Mouse (Mus musculus) gastrocnemius, postnatal 10 days (tissue): ENCODE data around the gene Asf1a. TPM values are rescaled to one million over a fixed set of nuclear protein-coding genes. Genes with fewer than 3 reads are reported as not detected.
A peak's percentile ranks its signal among the peaks of the same experiment; 100 is the strongest.
"Not testable (repeated sequence)": the region's sequence is repeated elsewhere in the genome, so short reads cannot be mapped to it uniquely, and the experiment has no call there.

Experiments used
- DNase-seq: peaks from one replicate; pipeline ENCODE4 v3.0.0; 2021; ENCODE audit warnings: mixed read lengths
- long read RNA-seq, 2 experiments: library from polyadenylated mRNA; stranded (forward); transcript quantifications; one replicate each; pipeline ENCODE4 v2.0.0; 2021
- total RNA-seq, 2 experiments: library from RNA; stranded (reverse); gene quantifications; 2 replicates each; pipeline ENCODE4 v1.2.3; 2021

Gene Asf1a
- total RNA-seq: 10 to 100 TPM; 26.0 to 27.3 TPM
- long read RNA-seq, experiment 1, transcript Asf1a-201 (4 exons, 2,201 nt): major isoform, 12 of 13 reads
- long read RNA-seq, experiment 1, partial matches to known transcripts: 0 of 13 reads
- long read RNA-seq, experiment 1, other reads (novel, unspliced or antisense): 1 of 13 reads
- long read RNA-seq, experiment 2, transcript Asf1a-201 (4 exons, 2,201 nt): major isoform, 16 of 16 reads
- long read RNA-seq, experiment 2, partial matches to known transcripts: 0 of 16 reads
- long read RNA-seq, experiment 2, other reads (novel, unspliced or antisense): 0 of 16 reads

DNA sequence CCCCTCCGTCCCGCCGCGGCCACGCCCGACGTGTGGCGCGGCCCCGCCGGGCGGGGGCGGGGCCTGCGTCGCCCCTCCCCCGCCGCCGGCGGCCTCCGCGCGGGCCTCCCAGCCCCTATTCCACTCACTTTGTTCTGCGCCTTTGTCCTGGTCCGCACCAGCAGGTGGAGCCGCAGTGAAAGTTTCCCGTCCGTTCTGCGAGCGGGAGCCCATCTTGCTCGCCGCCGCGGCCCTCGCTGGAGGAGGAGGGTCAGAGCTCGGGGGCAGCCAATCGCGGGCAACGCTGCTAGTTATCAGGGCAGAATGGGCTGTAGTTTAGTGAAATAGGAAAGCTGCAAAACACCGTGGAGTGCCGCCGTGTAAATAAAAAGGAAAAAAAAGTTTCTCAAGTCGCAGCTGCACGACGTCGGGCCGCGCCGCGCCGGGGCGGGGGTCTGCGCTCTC, at the start of gene Asf1a:
Asf1a (plus strand) TSS at position 81 of the 444 bp plus-strand sequence.
- peak; percentile 92 for DNase-seq

DNA sequence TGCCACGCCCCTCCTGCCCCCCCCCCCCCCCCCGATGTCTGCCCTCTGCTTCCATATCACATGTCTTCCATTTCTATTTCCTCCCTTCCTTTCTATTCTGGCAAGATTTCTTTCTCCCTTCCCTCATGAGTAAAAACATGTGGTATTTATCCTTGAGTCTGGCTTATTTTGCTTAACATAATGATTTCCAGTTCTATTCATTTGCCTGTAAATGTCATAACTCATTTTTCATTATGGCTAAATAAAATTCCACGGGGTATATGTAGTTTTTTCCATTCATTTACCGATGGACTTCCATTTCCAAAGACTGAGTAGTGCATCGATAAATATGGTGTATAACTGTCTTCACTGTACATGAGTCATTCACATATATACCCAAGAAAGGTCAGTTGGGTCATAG, 34.6 kb upstream of the Asf1a start:
- DNase-seq: no peak

DNA sequence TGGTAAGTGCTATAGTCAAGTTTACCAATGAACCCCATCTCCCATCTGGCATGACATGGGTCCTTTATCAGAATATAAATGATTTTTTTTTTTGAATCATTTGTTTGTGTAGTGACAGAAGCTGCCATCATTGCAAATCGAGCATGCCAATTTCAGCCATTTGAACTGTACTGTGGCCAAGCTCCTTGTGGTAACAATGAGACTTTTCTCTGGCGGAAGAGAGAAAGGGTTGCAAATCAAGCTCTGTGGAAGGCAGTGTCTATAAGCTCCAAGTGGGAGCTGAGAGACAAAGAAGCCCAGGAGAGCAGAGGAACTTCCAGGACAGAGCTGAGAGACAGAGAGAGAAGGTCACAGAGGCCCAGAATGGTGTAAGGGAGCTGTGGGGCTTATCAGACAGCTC, 31.0 kb upstream of the Asf1a start:
- DNase-seq: no peak

DNA sequence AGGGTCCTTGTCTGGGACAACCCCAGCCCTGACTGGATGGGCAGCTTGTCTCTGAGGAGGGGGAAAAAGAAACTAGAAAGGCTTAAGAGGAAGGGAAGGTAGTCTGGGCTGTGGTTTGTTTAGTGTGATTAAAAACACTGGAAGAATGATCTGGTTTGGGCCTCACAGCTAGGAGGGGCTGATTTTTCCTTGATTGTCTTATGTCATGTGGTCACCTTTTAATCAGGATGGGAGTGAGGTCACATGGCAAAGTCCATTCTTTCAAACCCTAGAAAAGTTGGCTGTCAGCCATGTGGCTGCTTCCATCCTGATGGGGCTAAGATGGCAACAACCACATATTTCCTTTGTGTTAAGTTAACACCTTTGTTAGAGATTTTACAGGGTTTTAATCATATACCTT, 28.0 kb upstream of the Asf1a start:
- DNase-seq: no peak

DNA sequence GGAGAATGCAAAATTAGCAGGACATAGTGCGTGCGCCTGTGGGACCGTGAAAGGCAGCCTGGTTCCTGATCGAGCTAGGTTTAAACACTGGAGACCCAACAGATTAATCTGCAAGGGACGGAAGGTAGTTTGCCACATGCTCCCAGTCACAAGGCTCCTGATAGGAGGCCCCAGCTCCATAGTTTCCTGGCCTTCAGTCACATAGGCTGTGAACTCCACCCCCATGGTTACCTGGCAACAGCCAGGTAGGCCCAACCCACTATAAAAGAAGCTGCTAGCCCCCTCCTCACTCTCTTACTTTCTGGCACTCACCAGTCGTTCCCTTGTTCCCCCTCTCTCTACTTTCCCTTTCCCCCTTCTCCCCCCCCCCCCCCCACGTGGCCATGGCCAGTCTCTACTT, 16.4 kb upstream of the Asf1a start:
- no peak for DNase-seq

DNA sequence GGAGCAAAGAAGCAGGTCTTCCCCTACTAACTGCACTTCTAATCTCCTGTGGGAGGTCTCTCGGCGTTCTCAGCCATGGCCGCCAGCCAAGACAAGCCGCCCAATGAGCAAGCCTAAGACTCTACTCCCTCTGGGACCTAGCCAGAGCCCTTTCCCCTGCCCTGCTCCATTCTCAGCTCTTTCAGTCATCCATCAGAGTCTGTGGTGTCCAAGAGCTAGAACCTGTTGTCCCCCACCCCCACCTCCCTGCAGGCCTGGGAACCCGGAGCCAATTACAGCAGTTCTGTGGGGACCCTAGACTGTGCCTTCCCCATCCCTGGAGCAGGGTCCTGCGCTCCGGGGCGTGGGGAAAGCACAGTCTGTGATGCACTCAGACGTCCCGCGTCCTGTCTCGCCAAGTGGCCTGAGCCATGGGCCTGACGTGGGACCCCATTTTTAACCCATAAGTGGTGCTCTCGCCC, 15.9 kb upstream of the Asf1a start:
- peak; percentile 55 for DNase-seq

DNA sequence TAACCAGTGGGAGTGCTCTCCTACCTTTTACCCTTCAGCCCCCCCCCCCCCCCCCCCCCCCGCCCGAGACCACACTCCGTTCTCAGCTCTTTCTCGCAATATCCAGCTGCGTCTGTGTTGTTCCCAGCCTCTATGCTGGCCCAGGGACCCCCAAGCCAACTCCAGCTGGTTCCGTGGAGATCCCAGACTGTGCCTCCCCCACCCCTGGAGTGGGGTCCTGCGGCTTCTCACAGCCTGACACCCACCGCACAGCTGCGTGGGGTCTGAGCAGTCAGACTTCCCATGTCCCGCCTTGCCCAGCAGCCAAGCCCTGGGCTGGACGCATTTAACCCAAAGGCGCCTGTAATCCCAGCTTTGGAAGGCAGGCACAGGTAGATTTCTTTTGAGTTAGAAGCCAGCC, 15.5 kb upstream of the Asf1a start:
- peak; percentile 4 for DNase-seq

DNA sequence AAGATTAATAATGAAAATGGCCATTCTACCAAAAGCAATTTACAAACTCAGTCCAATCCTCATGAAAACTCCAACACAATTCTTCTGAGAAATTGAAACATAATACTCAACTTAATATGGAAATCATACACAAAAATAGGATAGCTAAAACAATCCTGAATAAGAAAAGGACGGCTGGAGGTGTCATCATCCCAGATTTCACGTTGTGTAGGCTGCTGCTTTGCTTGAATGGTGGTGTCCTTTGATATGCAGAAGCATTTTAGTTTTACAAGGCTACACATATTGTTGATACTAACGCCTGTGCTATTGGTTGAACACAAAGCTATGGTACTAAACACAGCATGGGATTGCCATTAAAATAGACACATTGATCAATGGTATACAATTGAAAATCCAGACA, 10.8 kb upstream of the Asf1a start:
- DNase-seq: no peak

DNA sequence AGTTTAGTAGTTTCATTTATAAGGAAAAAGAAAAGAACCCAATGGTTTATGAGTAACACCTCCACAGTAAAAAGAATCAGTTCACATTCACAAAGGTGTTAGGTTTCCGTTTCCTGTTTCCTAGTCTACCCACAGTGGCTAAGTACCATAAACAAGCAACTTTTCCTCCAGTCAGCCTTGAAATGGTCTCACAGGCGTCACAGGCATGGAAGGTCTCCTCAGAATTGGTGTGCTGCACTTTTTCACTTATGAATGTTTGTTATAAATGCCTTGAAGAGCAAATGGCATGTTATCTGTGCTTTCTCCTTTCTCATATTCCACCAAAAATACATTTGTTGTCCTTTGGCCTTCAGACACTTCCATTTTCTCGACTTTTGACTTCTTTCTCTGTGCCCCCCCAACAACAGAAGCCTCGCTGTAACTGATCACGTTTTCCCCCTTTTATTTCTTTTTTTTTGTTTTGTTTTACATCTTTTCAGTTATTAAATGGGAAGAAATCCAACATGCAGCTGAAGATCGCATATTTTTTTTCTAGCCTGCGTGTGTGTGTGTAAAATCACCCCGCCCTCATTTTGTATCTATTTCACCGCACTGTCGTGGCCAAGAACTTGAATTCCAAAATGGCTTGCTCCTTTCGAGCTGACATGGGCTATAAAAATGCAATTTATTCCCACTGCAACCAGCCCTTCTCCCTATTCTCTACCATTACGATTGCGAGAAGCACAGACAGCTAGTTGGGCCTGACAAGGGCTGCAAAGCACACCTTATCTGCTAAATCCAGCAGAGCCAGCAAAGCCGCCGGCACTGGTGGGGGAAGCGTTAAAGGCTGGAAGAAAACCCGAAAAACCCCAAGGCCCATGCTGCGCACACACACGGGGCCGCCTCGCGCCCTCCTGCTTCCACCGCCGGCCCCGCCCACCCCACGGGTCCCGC, 547 bp upstream of the Asf1a start:
- no peak for DNase-seq

DNA sequence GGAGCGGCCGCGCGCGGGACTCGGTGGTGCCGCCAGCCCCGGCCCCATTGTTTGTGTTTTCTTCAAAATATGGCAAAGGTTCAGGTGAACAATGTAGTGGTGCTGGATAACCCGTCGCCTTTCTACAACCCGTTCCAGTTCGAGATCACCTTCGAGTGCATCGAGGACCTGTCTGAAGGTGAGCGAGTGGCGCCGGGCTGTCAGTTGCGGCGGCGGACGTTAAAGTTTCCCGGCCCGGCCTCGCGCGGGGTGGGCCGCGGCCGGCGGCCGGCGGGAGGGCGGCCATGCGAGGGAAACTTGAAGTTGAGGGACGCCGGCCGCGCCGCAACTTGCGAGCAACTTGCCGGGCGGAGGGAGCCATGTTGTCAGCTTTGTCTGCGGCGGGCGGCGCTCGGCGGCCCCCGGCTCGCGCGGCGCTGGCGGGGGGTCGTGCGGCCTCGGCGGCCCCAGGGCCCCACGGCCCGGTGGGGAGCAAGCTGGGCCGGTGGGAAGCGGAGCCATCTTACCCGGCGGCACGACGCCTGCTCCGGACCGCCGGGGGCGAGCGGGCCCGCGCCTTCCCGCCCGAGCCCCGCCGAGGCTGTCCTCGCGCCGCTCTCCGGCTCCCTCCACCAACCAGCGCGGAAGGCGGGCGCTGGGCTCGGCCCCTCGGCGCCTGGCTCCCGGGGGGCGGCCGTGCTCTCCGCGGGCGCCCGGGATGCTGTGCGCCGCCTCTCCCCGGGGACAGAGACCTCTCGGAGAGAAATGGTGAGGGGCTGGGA, 744 bp downstream of the Asf1a start:
- peak; percentile 52 for DNase-seq

DNA sequence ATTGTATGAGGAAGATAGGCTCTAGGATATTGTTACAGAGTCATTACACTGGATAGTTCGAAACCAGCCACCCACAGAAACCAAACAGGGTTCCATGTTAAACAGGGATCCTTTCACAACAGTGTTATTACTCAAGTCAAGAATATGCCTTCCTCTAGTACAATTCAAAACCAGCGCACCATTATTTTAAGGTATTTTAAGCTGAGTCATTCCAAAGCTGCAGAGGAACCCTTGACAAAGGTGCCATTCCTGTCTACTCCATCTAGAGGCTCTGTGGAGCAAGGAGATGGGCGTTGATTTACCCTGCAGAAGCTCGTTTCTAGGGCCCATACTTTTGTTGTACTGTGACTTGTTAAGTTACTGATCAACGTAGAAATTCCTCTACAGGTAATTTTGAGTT, 2.3 kb downstream of the Asf1a start:
- DNase-seq: no peak

DNA sequence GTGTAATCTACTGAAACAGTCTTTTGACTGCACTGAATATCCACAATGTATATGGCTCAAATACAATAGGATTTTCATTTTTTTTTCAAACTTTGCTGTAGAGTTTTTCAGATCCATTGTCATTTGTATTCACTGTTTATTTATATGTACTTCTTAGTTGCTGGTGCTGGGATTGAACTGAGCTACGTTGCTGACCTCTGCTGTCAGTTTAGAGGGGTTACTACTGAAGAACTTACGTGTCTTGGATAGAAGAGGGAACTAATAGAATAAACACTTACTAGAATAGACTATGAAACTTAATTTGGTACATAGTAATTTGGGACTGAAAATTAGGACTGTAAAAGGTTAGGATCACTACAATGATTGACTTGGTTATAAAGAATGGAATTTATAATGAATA, 8.8 kb downstream of the Asf1a start:
- DNase-seq: no peak

DNA sequence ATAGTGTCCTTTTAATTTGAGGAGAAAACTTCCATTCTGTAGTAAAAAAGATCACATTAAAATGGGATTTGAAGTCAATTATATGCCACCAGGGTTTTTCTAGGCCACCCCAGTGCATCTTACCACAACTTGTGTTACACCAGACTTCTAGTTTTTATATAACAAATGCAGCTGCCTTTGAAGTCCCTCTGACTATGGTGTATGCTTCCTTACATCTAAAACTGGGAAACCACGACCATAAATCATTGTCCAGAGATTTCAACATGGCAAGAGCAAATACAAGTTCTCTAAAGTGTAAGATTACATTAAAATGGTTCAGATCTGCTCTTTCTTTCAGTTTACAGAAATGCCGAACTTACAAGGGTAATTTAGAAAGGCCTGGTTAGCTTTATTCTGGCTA, 11.7 kb downstream of the Asf1a start:
- DNase-seq: no peak

DNA sequence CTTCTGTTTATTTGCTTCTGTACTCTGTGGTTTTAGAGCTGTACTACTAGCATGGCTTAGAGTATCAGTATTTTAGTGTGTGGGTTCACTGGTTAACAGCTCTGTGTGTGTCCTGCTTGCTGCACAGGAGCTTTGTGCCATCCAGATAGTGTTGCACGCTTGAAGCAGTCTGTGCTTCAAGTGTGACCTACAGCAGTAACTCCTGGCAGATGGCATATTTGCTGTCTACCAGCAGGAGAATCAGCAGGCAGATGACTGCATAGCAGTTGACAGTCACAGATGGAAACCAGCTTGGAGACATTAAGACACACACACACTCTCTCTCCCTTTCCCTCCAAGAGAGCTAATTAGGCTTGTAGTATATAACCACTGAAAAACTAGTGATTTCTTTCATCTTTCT, 15.6 kb downstream of the Asf1a start:
- no peak for DNase-seq

DNA sequence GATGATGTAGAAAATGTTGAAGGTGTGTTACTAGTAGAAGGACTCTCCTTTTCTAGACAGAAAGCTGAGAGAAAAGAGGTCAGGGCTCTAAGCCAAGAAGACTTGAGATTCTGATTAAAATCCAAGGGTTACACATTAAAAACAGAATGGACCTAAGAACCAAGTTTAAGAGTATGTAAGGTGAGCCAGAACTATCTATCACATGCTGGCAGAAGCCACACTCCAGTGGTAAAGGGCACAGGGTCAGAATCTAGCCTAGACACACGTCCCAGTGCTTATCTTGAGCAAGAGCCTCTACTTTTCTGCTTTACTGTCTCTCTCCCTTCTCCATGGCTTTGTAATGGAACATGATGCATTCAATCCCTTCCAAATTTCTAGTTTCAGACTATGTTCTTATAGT, 17.4 kb downstream of the Asf1a start:
- DNase-seq: no peak

DNA sequence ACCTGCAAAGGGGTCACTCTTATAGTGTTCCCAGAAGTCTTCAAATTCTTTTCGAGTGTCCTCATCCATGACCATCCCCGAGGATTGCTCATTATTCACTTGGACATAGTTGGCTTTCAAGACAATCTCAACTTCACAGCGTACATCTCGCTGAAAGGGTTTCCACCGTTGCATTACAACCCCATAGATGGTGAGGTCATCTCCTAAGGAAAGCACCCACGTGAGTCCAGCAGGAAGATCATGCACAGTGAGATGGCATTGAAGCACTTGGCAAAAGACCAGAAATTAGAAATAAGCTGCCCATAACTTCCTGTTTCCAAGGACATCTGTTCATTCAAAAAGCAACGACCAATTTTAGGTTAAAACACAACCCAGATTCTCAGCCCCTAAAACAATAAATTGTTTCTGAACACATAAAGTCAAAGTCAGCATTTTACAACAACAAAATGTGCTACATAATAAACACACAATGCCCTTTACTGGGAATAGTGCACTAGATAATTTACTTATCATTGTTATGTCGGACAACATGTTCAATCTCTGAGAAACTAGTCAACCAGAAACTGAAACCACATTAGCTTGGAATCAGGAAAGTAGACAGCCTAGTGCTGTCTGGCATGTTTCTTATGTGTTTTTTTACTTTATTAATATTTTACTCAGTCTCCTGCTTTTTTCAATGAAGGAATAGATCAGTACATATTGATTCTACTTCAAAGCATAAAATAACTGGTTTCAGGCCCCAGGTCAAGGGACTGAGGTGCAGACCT, 19.5 kb downstream of the Asf1a start:
- DNase-seq: no peak

DNA sequence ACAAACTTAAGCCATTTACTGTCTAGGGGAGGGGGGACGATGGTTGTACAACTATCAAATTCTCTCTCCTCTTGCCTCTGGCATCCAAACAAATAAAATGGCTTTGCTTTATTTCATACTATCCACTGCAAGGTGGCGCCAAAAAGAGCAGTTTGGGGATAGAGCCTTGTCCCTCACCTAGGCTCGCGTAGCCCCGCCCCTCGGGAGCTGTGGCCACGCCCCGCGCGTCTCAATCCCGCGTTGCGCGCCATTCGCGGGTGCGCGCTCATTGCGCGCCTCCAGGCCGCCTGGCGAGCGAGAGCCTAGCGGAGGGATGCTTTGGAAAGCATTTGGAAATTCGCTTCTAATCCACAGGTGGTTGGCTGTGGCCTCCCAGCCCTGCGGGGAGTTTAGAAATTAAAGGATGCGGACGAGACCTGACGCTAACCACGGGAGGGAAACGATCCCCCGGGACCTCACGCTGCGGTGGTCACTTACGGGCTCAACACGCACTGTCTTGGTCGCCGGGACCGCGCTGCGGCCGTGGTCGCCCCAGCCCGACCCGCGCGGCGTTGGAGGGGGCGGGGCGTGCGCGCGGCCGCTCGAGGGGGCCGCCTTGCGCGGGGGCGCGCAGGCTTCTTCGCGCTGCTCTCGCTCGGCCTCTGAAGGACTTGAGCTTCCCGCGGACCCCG, 32.8 kb downstream of the Asf1a start:
- DNase-seq: peak; percentile 90

DNA sequence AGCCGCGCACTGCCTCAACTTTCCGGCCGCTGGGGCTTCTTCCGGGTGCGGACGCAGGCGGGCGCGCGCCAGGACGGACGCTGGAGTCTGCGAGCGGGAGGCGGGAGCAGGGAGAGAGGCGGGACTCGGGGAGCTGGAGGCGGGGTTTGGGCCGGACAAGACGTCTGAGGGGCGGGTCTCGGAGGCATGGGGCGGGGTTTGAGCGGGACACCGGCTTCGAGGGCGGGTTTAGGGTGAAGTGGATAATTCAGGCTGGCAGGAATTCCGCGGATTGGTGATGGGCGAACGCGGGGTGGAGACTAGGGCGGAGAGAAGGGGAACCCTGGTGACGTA, 33.3 kb downstream of the Asf1a start:
- DNase-seq: peak; percentile 94

DNA sequence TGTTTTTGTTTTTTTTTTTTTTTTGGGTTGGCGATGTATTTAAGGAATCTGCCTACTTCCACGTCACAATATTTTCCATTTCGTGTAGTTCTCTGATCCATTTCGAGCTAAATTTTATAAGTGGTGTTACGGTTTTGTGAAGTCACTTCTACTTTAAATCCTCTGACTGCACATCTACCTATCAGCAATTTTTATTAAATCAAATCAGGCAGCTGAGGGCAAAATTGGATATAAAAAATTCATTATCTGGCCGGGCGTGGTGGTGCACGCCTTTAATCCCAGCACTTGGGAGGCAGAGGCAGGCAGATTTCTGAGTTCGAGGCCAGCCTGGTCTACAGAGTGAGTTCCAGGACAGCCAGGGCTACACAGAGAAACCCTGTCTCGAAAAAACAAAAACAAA, 33.8 kb downstream of the Asf1a start, which contains the start of gene Mcm9:
Mcm9 (minus strand) TSS at position 101 of the 400 bp plus-strand sequence.
- DNase-seq: not testable (repeated sequence)

DNA sequence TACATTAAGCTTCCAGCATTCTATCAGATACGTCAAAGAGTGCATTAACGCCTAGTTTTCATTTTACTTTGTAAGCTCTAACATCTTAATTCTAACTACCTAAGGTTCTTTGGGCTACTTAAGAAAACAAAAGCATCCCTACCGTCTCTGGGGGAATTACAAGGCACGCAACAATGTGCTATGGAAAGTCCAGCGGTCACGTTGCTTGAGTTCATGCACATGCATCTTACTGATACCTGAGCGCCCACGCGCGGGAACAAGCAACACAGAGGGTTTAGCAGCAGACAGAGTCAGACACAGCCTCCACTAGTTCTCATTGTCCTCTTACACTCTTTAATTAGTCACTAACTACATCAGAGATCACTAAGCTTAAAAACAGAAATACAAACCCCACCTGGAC, 37.6 kb downstream of the Asf1a start:
- no peak for DNase-seq

DNA sequence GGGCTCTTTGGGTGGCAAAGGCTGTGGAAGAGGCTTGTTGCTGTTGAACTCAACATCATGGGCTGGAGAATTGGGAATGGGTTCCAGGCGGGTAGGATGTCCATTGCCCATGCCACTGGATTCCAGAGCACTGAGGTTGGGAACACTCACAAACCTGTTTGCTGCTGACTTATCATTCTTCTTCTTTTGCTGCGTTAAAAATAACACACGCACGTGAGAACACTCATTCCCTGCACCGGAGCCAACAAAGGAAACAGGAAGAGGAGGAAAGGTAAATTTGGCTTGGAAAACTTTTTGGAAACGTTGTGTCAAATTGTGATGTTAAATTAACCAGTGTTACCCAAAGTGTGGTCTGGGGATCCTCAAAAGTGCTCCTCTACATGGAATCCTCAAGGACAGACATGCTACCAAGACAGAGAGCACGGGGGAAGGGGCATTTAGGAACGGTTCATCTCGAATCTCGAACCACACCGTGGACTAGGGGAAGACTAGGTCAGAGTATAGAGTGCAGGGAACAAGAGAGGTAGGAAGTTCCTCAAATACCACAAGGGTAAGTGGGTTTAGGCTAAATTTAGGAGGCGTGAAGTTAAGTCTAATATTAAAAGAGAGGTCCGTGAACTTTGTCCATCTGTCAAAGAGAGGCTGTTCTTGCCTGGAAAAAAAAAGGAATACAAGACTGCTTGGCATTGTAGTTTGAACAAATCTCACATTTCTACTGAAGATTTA, 38.9 kb downstream of the Asf1a start:
- DNase-seq: no peak
